In the genomic region with DNA sequence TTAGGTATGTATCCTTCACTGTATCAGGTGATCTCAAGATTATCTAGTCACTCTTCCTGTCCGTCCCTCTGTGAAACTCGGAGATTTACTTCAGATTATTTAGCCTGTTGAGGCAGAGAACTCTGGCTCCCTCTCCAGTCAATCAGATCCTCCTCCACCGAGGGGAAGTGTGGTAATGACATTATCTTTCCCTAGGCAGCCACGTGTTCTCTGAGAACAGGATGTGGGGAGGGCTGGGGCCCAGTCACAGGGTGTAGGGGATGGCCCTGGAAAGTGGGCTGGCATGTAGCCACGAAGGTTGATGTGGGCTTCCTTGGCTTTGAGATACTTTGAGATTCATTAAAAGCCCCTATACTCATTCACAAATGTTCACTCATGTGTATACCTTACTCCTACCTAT, we compare ENCODE assay signal across 9 mouse cellular contexts. TPM values are rescaled to one million over a fixed set of nuclear protein-coding genes. Genes with fewer than 3 reads are reported as not detected.
DNase-seq lines count a peak whose midpoint lies in the region; ATAC-seq and TF ChIP-seq lines count a peak whose summit lies in the region.
"Had no signal": no experiment of that assay in that cellular context is flagged by ENCODE, and none has a peak within 500 bp of the region (broad histone marks: within the 10 kb centered on the region; RNA-seq: fewer than 3 reads in every experiment).

No protein-coding gene starts in this region.

- peaks cover 0 to 4% of the 10 kb centered on the region in 2 experiments; a peak in 2 of 4 replicates for H3K4me1 ChIP-seq in ES-E14 (ENCODE audit: control insufficient read depth in 2 of 2, insufficient read depth in 2 of 2, low read length in 2 of 2, poor library complexity in 1 of 2)
- no peaks in the 10 kb centered on the region for H3K4me1 ChIP-seq in forebrain, embryonic 15.5 days

- WGBS in forebrain, embryonic 15.5 days = 63% methylated on average over 5 of the region's 5 CpGs

- DNase-seq in 3T3-L1 (ENCODE audit: low read depth, low spot score) (peak; percentile 60), ES-E14 (ENCODE audit: low read depth, low spot score) (no peak)
- DNase-seq in gastrocnemius, postnatal 10 days = peak; percentile 26
- DNase-seq in kidney, adult 9 months = peak; percentile 51
- DNase-seq in thymus, postnatal 36 days = peak; percentile 58 to 73
- DNase-seq in right cerebral cortex, postnatal 36 days (ENCODE audit: low spot score in 2 of 2) = no peak

- peak; percentile 82 for ATAC-seq in megakaryocyte, adult 5-6 weeks (ENCODE audit: poor library complexity, severe bottlenecking)
- ATAC-seq in forebrain, embryonic 15.5 days (replicated peaks) = no peak; the same call in 1 of the 2 replicates

- no peak overlapping the region for H3K4me3 ChIP-seq in ES-E14 (ENCODE audit: insufficient read depth in 1 of 2, low read depth in 1 of 2, low read length in 2 of 2, poor library complexity in 1 of 2, severe bottlenecking in 1 of 2)
- H3K4me3 ChIP-seq in forebrain, embryonic 15.5 days = no peak overlapping the region
- H3K4me3 ChIP-seq: erythroblast, embryonic 14.5 days had no signal

- H3K36me3 ChIP-seq in ES-E14 (ENCODE audit: control insufficient read depth, insufficient read depth, low read length, poor library complexity, severe bottlenecking) = no peaks in the 10 kb centered on the region
- no peaks in the 10 kb centered on the region for H3K36me3 ChIP-seq in forebrain, embryonic 15.5 days

- in situ Hi-C loops in ES-E14 (cut with MboI; ENCODE audit: low sequenced_read_pairs in 2 of 2, unreplicated experiment in 2 of 2) = loop anchor here in 1 of 2 experiments (25.0 kb wide), 1 partner anchor 1232 kb away; no protein-coding TSS in a partner anchor

- H3K9me3 ChIP-seq in ES-E14 (ENCODE audit: control insufficient read depth, insufficient read depth, low read depth, low read length) = no peaks in the 10 kb centered on the region
- H3K9me3 ChIP-seq in forebrain, embryonic 15.5 days = no peaks in the 10 kb centered on the region

- H3K27me3 ChIP-seq in forebrain, embryonic 15.5 days = no peaks in the 10 kb centered on the region

- H3K27ac ChIP-seq in ES-E14 (ENCODE audit: insufficient read depth, low read depth, low read length, poor library complexity, severe bottlenecking) = peak overlapping the region; percentile 56; the same call in 1 of the 2 replicates
- H3K27ac ChIP-seq in forebrain, embryonic 15.5 days (replicated peaks) = no peak overlapping the region

- H3K4me2 ChIP-seq in forebrain, embryonic 15.5 days (replicated peaks) = no peak overlapping the region

- peak overlapping the region; percentile 20; the same call in 1 of the 2 replicates for H3K9ac ChIP-seq in ES-E14 (ENCODE audit: insufficient read depth, low read depth, low read length, poor library complexity, severe bottlenecking)
- H3K9ac ChIP-seq in forebrain, embryonic 15.5 days (replicated peaks) = no peak overlapping the region

TF ChIP-seq in ES-E14, 5 proteins besides CTCF, POLR2A, EP300 and RAD21:
- TF ChIP-seq ZNF384 (IDR thresholded peaks at IDR 0.05; ENCODE audit: low read depth, low read length) (no peak), HCFC1 (IDR thresholded peaks at IDR 0.05; ENCODE audit: borderline replicate concordance, insufficient read depth, low read length) (no peak), ZC3H11A (IDR thresholded peaks at IDR 0.05; ENCODE audit: borderline replicate concordance, low read depth, low read length) (no peak), CHD2 (IDR thresholded peaks at IDR 0.05; ENCODE audit: low read depth, low read length) (no peak), MAFK (IDR thresholded peaks at IDR 0.05; ENCODE audit: insufficient read depth, low read depth, low read length) (no peak)

RNA-seq across cellular contexts. Expression of a gene that starts 34.3 kb away (rescaled TPM):
- total RNA-seq in ES-E14 (2012; rRNA removed) = 25.3 and 43.1 TPM in 2 replicates
- total RNA-seq in gastrocnemius, postnatal 10 days (2021) = 10 to 100 TPM; 71.3 to 87.2 TPM
- total RNA-seq in megakaryocyte, adult 5-6 weeks (2015) = 825 and 881 TPM in 2 replicates
- 296 and 421 TPM in 2 replicates for total RNA-seq in megakaryocyte, adult 5-6 weeks (2017)
- polyA plus RNA-seq in forebrain, embryonic 15.5 days (2015; fragmentation: Nextera tagmentation; extraction: Ambion mirVana) = 36.7 and 42.4 TPM in 2 replicates

Comparison
In these comparisons a context has a peak if more than half of its experiments do, and no peak if none do; other contexts are left out.
1. DNase-seq: peak in 3T3-L1 (single experiment), gastrocnemius, postnatal 10 days (single experiment), kidney, adult 9 months (single experiment) and thymus, postnatal 36 days (2 of 2); none in ES-E14 (single experiment) and right cerebral cortex, postnatal 36 days (0 of 2).